Mouse (Mus musculus) WW6 (cell line): Measurements from ENCODE around the gene Ttll9.

Source experiments
- DNase-seq: peaks from one replicate; pipeline ENCODE4 v3.0.0-alpha.2; 2013; ENCODE audit warnings: low read depth, low spot score

Ttll9 gene

DNA sequence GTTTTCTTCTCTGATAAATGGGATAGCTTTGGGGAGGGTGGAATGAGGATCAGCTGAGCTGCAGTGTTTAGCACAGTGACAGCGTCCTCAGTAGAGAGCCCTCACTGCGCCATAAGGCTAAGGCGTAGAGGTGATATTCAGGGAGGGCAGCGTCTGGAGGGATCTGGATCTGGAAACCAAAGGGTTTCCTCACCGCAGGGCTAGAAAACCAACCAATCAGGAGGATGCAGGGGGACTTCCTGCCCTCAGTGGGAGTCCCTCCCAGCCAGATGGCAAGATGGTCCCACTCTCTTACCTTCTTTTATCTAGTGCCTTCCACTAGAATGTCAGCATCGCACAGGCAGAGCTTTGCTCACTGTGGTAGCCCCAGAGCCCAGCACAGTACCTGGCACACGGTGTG is 20.5 kb upstream of the Ttll9 start:
- no peak for DNase-seq

DNA sequence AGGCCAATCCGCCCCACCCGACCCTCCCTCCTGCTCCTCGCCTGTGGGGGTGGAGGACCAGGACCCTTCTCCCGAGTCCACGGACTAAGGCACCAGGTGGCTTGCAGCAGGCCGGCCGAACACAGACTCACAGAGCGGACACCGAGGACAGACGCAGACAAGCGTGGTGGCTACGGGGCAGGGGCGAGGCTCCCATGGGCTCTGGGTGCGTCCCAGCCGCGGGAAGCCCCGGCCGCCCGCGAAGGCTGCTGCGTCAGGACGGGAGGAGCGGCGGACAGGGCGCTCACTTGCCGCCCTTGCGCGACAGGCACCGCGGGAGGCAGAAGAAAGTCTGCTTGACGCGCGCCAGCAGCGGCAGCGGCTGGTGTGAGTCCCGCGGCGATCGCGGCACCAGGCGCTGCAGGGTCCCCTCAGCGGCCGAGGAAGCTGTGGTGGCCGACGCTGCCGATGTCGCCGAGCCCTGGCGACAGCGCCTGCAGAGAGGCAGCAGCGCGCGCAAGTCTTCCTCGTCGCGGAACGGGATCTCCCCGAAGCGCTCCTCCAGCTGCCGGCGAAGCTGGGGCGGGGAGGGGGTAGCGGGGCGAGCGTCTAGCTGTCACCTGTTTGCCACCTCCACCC is 19.3 kb upstream of the Ttll9 start:
- no peak for DNase-seq

DNA sequence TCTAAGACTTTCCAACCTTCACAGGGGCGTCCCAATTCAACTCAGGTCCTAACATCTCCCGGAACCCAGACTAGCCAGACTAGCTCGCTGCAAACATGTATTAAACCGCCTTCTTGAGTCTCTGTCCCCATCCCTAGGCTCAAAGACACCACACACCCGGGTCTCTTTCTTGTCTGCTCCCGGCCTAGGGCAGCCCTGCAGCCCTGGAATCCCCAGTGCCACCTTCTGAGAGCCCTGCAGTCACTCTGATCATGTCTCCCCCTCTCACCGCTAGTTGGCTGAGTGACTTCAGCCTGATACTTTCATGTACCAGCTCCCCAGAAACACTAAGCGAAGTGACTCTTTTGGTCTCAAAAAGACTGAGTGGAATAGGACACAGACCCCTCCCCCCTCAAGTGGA is 18.7 kb upstream of the Ttll9 start:
- no peak for DNase-seq

DNA sequence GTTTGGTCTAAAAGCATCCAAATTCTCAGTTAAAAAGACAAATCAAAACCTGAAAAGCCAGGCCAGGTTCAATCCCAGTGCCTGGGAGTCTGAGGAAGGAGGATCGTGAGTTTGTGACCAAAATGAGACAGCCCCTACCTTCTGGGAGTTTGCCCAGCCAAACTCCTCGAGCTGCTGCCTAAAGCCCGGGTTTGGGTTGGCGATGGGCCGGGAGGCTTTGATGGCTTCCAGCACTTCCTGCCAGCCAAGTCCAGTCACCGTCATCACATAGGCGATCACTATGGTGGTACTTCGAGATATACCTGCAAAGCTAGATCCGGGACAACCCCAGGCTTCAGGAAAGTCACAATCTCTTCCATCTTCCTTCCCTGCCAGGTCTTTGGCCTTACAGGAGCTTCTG is 18.3 kb upstream of the Ttll9 start:
- DNase-seq: no peak

DNA sequence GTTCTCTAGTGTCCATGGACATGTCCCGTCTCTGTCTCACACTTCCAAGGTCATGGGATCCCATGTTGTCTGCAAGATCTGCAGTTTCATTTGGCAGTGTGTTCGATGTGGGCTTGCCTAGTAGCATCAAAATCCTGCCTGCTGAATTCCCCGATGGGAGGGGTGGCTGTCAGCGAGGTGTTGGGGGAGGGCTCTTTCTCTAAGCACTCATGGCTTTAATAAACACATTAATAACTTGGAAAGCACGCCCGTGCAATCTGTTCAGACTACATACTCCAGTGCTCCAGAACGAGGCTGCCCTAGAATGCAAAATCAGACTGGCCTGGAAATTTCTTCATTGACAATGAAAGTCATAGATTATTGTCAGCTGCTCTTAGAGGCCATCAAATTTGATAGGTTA is 15.2 kb upstream of the Ttll9 start:
- DNase-seq: no peak

DNA sequence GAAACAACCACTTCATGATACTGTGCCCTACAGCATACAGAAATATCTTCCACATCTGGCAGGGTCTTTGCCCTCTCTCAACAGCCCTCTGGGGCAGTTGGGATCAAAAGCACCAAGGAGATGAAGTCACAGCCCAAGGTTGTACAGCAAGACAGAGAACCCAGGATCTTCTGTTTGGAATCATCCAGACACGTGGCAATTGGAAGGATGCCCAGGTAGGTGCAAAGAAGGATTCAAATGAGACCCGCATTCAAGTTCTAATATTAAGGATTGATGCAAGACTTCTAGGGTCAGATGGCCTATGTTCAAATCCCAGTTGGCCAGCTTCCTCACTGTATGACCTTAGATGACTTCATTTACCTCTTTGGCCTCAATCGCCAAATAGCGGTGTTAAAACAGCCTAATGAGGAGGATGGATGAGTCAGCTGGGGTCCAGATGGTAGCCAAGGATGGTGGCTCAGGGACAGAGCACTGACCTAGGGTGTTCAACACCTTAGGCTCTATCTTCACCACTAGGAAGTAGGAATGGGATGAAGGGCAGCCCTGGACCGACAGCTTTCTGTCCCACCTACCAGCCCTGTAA is 13.8 kb upstream of the Ttll9 start:
- DNase-seq: no peak

DNA sequence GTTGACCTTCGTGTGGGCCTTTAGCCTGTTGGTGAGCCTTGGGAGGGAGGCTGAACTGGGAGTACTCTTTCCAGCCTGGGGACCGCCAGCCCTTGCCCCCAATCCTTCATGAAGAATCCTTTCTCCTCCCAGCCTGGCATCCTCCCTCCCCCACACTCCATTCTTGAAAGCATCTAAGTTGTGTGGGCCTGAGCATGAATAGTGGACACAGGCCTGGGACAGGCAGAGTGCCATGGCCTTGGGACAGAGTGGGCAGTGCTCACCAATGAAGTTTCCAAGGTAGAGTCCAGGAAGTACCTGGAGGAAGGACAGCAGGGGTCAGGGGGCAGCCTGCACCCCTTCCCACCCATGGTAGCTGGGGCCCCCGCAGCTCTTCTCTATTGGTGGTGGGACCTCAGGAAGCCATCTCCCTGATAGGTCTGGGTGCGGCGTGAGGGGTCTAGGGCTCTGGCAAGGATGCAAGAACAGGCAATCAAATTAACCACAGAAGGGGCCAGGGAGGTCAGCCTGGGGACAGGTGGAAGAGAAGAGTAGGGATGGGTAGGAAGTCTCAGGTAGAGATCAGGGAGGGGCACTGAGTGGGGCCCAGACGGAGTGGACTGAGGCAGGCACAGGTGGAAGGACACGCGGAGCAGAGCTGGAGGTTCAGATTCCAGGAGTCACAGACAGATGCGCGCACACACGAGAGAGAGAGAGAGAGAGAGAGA is 11.8 kb upstream of the Ttll9 start:
- no peak for DNase-seq

DNA sequence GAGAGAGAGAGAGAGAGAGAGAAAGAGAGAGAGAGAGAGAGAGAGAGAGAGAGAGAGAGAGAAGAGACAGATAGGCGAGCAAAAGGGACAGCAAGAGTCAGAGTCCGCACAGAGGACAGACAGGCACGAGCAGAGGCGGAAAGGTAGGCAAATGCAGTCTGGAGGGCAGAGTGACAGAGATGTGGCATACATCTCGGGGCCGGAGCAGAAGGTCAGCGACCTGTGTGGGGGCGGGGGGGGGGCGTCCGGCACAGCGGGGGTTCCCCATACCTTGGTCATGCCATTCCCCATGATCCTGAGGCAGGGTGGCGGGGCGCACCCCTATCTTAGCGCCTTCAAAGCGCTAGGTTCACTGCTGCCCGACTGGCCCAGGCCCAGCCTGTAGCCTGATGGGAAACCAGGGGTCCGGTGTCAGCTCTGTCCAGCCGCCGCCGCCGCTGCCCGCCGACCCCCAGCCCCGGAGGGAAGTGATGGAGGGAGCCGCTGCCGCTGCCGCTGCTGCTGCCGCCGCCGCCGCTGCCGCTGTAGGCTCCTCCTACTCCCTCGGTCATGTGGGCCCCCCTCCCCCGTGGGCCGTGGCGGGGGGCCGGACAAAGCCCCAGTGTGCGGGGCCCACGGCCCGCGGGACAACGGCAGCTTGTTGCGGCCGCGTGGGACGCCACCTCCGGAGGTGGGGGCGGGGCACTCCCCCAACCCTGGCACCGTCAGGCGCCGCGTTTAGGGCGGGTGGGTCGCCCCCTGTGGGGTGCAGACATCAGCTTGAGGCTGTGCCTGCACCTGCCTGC is 11.0 kb upstream of the Ttll9 start, which contains the start of gene Dusp15:
Gene Dusp15 (minus strand): TSS at position 634 of the 785 bp plus-strand sequence.
- DNase-seq: no peak

DNA sequence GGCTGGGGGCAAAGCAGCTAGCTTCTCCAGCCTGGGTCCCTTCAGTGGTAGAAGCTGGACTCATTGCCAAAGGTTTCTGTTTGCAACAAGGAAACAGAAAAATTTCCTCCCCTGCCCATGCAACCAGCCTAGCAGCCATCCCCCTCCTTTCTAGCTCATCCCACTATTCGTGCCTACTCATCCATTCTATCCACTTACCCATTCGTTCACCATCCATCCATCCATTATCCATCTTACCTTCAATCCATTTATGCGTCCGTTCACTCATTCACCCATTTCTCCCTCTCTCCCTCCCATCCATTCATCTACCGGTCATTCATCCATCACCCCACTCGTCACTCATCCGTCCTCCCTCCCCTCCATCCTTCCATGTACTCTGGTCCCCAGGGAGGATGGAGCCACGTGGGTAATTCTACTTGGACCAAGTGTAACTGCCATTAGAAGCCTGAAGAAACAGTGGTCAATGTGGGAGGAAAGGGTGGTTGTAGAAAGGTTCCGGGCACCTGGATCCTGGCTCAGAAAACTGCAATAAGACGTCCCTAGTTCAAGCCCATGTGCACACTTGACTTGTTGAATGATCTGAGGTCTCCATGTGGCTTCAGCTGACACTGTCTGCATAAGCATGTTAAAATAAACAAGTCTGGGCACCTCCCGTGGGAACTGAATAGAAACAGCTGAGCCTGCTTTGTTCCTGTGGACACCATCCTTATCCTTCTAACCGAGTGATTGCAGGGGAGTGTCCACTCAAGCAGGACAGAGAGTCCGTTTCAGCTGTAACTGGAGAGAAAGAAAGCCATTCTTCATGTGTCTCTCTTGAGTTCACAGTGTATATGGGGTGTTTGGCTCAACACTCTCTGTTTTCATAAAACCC is 10.2 kb upstream of the Ttll9 start:
- no peak for DNase-seq

DNA sequence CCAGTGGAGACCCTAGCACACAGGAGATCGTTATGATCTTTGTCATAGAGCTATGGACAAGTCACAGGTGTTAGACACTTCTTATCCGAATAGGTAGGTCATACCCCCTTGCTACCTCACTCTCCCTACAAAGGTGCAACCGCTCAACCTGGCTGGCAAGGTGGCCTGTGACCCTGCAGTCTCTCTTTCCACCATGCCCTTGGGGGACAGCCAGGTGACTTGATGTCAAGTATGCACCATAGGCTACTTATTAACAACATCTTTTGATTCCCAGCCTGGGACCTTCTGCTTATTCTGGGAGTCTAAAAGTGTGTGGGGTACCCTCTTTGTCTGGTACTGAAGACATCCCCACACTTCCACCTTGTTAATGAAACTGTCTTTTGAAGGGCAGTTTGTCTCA is 4.2 kb upstream of the Ttll9 start:
- DNase-seq: no peak

DNA sequence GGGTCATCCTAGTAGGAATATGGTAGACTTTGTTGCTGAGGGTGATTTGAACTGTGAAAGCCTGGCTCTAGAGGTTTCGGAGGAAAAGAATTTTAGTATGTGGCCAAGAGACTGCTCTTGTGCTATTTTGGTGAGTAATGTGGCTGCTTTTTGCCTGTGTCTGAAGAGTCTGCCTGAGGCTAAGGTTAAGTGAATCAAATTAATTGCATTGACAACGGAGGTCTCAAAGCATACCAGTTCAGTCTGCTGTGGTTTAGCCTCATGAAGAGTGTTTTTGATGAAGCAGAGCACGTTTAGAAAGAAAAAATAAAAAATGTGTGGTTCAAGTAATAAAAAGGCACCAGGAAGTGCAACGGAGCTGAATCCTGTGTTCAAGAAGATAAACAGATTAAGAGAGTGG is 3.3 kb downstream of the Ttll9 start:
- DNase-seq: no peak

DNA sequence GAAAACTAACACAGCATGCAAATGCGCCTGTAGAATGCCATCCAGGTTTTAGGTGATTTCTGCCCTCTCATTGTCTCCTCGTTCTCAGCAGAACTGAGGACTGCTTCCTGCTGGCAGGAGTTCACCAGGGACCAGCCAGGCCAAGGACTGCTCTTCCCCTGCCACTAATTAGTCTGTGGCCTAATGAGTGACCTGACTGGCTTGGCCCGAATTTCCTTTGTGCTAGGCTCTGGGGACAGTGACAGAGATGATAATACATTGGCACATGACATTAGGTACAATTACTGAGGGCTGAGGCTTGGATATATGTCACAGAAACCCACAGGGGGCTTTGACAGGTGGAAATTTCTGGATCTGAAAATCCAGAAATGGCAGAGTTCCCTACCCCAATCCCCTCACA is 14.7 kb downstream of the Ttll9 start:
- no peak for DNase-seq

DNA sequence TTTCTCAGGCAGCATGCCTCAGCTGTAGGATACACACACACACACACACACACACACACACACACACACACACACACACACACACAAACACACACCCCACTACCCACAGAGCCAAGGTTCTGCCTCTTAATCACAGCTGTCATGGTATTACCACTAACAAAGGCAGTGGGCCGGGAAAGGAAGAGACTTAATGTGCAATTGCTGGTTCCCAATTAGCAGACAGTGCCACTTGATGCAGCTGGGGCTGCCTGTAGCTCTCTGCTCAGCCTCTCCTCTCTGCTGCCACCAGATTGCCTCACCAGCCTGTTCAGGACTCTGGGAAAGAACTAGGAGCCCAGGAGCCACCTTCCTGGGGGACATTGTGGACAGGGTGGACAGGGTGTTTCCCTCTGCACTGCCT is 23.3 kb downstream of the Ttll9 start:
- no peak for DNase-seq

DNA sequence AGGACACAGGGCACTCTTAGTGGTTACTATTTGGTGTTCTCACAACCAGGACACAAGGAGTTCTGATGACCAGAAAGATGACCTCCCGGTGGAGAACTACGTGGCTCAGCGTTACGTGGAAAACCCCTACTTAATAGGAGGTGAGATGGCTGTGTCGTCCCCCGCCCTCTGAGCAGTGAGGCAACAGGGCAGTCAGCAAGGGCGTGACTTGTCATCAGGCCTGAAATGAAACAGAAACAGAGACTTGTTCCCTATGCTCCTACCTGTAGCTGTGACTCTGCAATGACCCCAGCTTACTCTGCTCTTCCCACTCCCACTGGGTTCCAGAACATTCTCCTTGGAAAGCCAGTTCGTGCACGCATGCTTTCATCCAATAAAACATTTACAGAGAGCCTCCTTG is 29.2 kb downstream of the Ttll9 start:
- DNase-seq: no peak

DNA sequence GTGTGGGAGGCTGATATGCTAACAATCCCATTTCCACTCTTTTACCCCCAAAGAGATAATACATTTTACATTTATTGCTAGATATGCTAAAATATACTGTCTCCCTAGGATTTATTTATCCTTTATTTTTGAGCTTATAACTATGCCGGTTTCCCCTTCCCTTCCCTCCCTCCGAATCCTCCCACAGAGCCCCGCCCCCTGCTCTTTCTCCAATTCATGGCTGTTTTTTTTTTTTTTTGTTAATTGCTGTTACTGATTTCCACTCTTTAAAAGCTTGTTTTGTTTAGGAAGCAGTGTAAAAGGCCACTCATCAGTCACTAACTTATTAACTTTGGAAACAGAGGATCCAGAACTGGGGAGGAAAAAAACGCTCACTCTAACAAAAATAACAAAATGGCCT is 34.8 kb downstream of the Ttll9 start:
- DNase-seq: no peak

DNA sequence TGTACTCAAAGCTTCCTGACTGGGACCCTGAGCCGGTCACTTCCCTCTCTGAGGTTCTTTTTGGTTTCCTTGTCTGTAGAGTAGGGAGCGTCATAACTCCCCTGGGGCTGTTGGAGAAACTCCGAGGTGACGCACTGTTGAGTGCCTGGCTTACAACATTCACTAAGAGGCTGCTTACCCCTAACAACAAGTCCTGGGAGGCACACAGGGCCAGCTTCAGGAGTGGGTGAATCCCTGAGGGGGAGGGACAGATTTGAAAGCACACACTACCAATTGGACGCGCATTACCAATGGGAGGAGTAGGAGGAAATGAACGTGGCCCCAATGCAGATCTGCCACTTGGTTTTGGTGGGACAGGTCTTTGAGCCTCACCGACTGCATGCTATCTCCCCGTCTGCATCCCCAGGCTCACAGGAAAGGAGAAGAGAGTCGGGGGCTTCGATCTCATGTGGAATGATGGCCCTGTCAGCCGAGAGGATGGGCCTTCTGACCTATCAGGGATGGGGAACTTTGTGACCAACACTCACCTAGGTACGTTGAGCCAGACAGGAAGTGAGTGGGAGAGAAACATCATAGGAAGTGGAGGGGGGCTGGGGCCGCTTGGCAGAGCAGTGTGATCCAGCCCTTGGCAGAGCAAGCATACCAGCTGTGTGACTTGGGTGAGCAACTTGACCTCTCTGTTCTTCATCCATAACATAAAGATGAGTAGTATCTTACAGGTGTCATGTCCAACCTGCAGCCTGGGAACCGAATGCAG is 40.4 kb downstream of the Ttll9 start:
- DNase-seq: no peak

DNA sequence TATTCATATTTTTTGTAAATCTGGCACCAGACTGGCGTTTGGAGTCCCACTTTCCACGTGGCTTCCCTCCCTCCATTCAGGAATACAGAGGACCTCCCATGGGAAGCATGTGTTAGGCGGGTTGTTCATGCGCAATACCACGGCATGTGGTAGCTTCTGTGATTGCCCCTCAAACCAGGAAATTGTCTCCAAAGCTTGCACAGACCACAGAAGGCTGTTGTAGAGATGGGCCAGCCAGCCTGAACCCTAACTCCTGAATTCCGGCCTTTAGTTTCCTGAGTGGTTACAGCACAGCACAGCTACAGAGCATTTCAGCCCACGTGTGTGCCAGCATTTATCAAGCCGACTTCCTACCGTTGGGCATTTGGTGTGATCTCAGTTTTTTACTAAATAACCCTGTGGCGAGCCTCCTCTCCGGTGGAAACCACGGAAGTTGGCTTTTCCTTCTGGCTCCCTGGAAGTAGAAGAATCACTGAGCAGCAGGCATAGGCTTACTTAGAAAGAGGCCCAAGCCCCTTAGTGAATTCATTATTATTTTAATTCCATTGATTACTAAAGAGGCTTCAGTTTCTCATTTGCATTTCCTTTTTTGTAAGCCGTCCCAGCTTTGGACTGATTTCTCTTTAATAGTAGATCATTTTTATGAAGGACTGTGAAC is 41.5 kb downstream of the Ttll9 start:
- DNase-seq: no peak

DNA sequence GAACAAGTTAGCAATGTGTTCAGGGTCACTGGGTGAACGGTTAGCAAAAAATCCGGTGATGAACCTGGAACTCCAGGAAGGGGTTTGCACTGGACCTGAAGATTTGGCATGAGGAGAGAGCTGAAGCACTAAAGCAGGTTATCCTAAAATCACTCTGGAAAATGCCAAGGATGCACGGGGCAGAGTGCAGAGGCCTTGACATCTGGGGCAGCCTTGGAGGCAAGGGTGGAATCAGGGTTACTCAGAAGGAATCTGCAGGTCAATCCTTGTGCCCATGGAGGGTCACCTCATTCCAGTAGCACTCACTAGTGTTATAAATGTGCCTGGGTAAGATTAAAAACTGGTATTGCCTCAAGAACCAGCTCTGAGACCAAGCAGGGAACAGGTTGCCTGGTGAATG is 43.7 kb downstream of the Ttll9 start:
- no peak for DNase-seq

DNA sequence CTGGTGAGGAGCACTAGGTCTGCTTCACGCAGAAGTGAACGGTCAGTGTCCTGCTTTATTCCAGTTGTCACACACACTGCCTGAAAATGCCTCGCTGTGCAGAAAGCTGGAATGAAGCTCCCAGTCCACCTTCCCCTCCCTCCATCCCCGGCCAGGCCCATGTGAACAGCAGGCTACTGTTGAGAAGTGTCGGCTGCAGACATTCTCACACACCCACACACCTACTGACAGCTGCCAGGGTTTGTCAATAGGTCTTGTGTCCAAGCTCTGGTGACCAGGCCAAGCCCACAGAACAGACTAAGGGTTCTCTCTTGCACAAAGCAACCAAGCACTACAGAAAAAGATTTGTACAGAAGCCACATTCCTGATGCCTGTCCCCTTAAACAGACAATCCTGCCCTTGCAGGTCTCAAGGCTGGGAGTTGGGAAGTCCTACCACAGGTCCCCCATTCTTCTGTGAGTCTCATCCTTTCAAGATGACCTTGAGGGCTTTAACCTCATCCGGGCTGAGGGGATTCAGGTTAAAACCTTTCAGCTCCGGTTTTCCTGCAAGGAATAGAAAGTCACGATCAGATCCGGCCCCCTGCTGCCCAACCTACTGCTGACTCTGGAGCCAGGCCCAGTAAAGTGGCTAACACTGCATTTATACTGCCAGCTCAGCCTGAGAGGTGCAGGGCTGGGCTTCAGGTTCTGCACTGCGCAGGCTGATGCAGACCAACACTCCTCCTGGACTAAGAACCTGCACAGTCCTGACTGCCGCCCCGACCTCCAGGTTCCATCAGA is 47.1 kb downstream of the Ttll9 start:
- no peak for DNase-seq
